Mouse (Mus musculus): ENCODE results near the gene Tmem102. TPM values are rescaled to one million over a fixed set of nuclear protein-coding genes. Genes with fewer than 3 reads are reported as not detected.

The Tmem102 gene
- polyA plus RNA-seq, 1 experiment from 2014 or later, result 2.4 TPM

- 93% methylated on average over 7 of the region's 7 CpGs for WGBS
- Histone ChIP-seq H3K27me3 (no peaks in the 10 kb centered on the region), H3K4me1 (peaks cover 32% of the 10 kb centered on the region), H3K9me3 (replicated peaks) (no peaks in the 10 kb centered on the region), H3K4me3 (no peak overlapping the region), H3K4me2 (replicated peaks) (no peak overlapping the region), H3K9ac (peak overlapping the region; percentile 81; the same call in 1 of the 2 replicates), H3K27ac (peak overlapping the region; percentile 98), H3K36me3 (no peaks in the 10 kb centered on the region)
- ATAC-seq (ENCODE audit: low FRiP score), result no peak
These were observed 44.6 kb downstream of the Tmem102 start for GRCm38 (mm10) chr11:69760901-69761200.

- Histone ChIP-seq H3K9me3 (replicated peaks) (no peaks in the 10 kb centered on the region), H3K36me3 (no peaks in the 10 kb centered on the region), H3K27me3 (no peaks in the 10 kb centered on the region), H3K4me1 (peaks cover 34% of the 10 kb centered on the region), H3K4me3 (peak overlapping the region; percentile 52; the same call in 1 of the 2 replicates), H3K4me2 (replicated peaks) (peak overlapping the region; percentile 76), H3K27ac (peak overlapping the region; percentile 98), H3K9ac (peak overlapping the region; percentile 81)
- 85% methylated on average over 14 of the region's 14 CpGs for WGBS
- ATAC-seq (ENCODE audit: low FRiP score), result no peak
These were observed 45.1 kb downstream of the Tmem102 start for GRCm38 (mm10) chr11:69760160-69760900.

GRCm38 (mm10) chr11:69758971-69759721 is 46.3 kb downstream of the Tmem102 start:
- under 1% methylated on average over 37 of the region's 37 CpGs for WGBS
- H3K4me1 ChIP-seq, result peaks cover 40% of the 10 kb centered on the region

DNA sequence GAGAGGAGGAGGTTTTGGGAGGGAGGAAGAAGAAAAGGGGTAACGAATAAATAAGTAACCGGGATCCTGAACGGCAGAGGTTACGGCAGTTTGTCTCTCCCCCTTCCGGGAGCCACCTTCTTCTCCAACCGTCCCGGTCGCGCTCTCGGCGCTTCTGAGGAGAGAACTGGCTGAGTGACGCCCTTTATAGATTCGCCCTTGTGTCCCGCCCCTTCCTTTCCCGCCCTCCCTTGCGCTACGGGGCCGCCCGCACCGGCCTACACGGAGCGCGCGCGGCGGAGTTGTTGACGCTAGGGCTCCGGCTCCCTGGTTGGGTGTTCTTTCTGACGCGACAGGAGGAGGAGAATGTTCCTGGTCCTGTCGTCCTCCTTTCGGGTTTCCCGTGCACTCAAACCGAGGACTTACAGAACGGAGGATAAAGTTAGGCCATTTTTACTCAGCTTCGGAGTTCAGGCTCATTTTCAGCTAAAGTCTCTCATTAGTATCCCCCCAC is 46.9 kb downstream of the Tmem102 start, which contains the start of gene Polr2a:
Gene Polr2a (minus strand): TSS at position 160 of the 493 bp plus-strand sequence.
- peak; percentile 97 for ATAC-seq (ENCODE audit: low FRiP score)
- WGBS, result 0% methylated on average over 33 of the region's 36 CpGs
- Histone ChIP-seq H3K9me3 (replicated peaks) (no peaks in the 10 kb centered on the region), H3K4me3 (peak within 1 kb of the TSS; percentile 52), H3K9ac (peak within 1 kb of the TSS; percentile 81), H3K36me3 (no peaks in the 10 kb centered on the region), H3K4me2 (replicated peaks) (peak within 1 kb of the TSS; percentile 76), H3K4me1 (peaks cover 44% of the 10 kb centered on the region), H3K27me3 (no peaks in the 10 kb centered on the region), H3K27ac (peak within 1 kb of the TSS; percentile 98)

More at GRCm38 (mm10) chr11:69758971-69759721, 46.3 kb downstream of the Tmem102 start:
- Histone ChIP-seq H3K4me2 (replicated peaks) (peak overlapping the region; percentile 76), H3K27ac (peak overlapping the region; percentile 98), H3K27me3 (no peaks in the 10 kb centered on the region), H3K9ac (peak overlapping the region; percentile 81), H3K4me3 (peak overlapping the region; percentile 52), H3K9me3 (replicated peaks) (no peaks in the 10 kb centered on the region), H3K36me3 (no peaks in the 10 kb centered on the region)
- peak; percentile 91 for ATAC-seq (ENCODE audit: low FRiP score)

- ATAC-seq (ENCODE audit: low FRiP score), result peak; percentile 85
- peak overlapping the region; percentile 76 for H3K4me2 ChIP-seq (replicated peaks)
- peak overlapping the region; percentile 52 for H3K4me3 ChIP-seq
- WGBS, result under 1% methylated on average over 26 of the region's 26 CpGs
- H3K27ac ChIP-seq, result peak overlapping the region; percentile 98
- H3K4me1 ChIP-seq, result peaks cover 46% of the 10 kb centered on the region
- peak overlapping the region; percentile 81 for H3K9ac ChIP-seq
- H3K27me3 ChIP-seq, result no peaks in the 10 kb centered on the region
- H3K36me3 ChIP-seq, result no peaks in the 10 kb centered on the region
- no peaks in the 10 kb centered on the region for H3K9me3 ChIP-seq (replicated peaks)
These were observed 47.4 kb downstream of the Tmem102 start for GRCm38 (mm10) chr11:69758090-69758456.

GRCm38 (mm10) chr11:69757303-69758089 is 47.9 kb downstream of the Tmem102 start:
- Histone ChIP-seq H3K9me3 (replicated peaks) (no peaks in the 10 kb centered on the region), H3K4me1 (peaks cover 50% of the 10 kb centered on the region), H3K4me3 (peak overlapping the region; percentile 52), H3K36me3 (no peaks in the 10 kb centered on the region), H3K9ac (peak overlapping the region; percentile 81), H3K27me3 (no peaks in the 10 kb centered on the region), H3K27ac (peak overlapping the region; percentile 98), H3K4me2 (replicated peaks) (peak overlapping the region; percentile 76)
- no peak for ATAC-seq (ENCODE audit: low FRiP score)
- WGBS, result 44% methylated on average over 9 of the region's 9 CpGs

GRCm38 (mm10) chr11:69754701-69755100 is 50.7 kb downstream of the Tmem102 start:
- H3K36me3 ChIP-seq, result no peaks in the 10 kb centered on the region
- no peaks in the 10 kb centered on the region for H3K27me3 ChIP-seq
- H3K4me3 ChIP-seq, result no peak overlapping the region
- 64% methylated on average over 3 of the region's 3 CpGs for WGBS
- no peak overlapping the region for H3K9ac ChIP-seq
- H3K4me2 ChIP-seq (replicated peaks), result peak overlapping the region; percentile 76
- H3K9me3 ChIP-seq (replicated peaks), result no peaks in the 10 kb centered on the region
- ATAC-seq (ENCODE audit: low FRiP score), result no peak
- peaks cover 46% of the 10 kb centered on the region for H3K4me1 ChIP-seq
- H3K27ac ChIP-seq, result no peak overlapping the region

DNA sequence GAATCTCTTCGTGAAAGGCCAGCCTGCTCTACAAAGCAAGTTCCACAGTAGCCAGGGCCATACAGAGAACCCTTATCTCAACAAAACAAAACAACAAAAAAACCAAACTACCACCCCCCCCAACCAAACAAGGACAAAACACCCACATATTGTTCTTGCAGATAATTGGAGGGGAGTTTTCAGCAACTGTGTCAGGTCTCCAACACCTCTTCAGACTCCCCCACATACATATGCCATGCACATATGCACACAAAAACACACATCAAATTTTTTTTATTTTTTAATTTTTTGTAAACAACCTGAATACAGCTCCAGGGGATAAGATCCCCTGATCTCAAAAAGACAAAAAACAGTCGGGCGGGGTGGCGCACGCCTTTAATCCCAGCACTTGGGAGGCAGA is 51.2 kb downstream of the Tmem102 start:
- Histone ChIP-seq H3K4me3 (no peak overlapping the region), H3K27ac (no peak overlapping the region), H3K4me1 (peaks cover 43% of the 10 kb centered on the region), H3K9ac (no peak overlapping the region), H3K9me3 (replicated peaks) (no peaks in the 10 kb centered on the region), H3K27me3 (no peaks in the 10 kb centered on the region), H3K36me3 (no peaks in the 10 kb centered on the region), H3K4me2 (replicated peaks) (0 out of 2 replicates have a peak overlapping the region, but pooled peaks have one; percentile 76)
- no peak for ATAC-seq (ENCODE audit: low FRiP score)
- WGBS, result 92% methylated on average over 5 of the region's 5 CpGs

Other genes with a start within 250 kb of the Tmem102 start
- gene Efnb3, start 245.4 kb downstream of the Tmem102 start, polyA plus RNA-seq (2016; fragmentation: Nextera tagmentation; extraction: Ambion mirVana), result 95.7 and 106 TPM in 2 replicates
- 29.7 and 29.9 TPM in 2 replicates for gene Wrap53, start 225.4 kb downstream of the Tmem102 start, polyA plus RNA-seq (2016; fragmentation: Nextera tagmentation; extraction: Ambion mirVana)
- gene Trp53, start 225.3 kb downstream of the Tmem102 start, polyA plus RNA-seq (2016; fragmentation: Nextera tagmentation; extraction: Ambion mirVana), result 105 and 109 TPM in 2 replicates
- 12.1 and 18.5 TPM in 2 replicates for gene Atp1b2, start 199.7 kb downstream of the Tmem102 start, polyA plus RNA-seq (2016; fragmentation: Nextera tagmentation; extraction: Ambion mirVana)
- gene Shbg, start 187.7 kb downstream of the Tmem102 start, polyA plus RNA-seq (2016; fragmentation: Nextera tagmentation; extraction: Ambion mirVana), result not detected in 2 replicates
- 24.4 and 26.6 TPM in 2 replicates for gene Sat2, start 183.6 kb downstream of the Tmem102 start, polyA plus RNA-seq (2016; fragmentation: Nextera tagmentation; extraction: Ambion mirVana)
- gene Fxr2, start 172.6 kb downstream of the Tmem102 start, polyA plus RNA-seq (2016; fragmentation: Nextera tagmentation; extraction: Ambion mirVana), result 62.7 and 62.8 TPM in 2 replicates
- 0.26 TPM in 1 of 2 replicates, not detected in the other for gene Sox15, start 150.3 kb downstream of the Tmem102 start, polyA plus RNA-seq (2016; fragmentation: Nextera tagmentation; extraction: Ambion mirVana)
- gene Mpdu1, start 143.0 kb downstream of the Tmem102 start, polyA plus RNA-seq (2016; fragmentation: Nextera tagmentation; extraction: Ambion mirVana), result 68.0 and 69.1 TPM in 2 replicates
- 6.9 and 8.2 TPM in 2 replicates for gene Cd68, start 139.5 kb downstream of the Tmem102 start, polyA plus RNA-seq (2016; fragmentation: Nextera tagmentation; extraction: Ambion mirVana)
- 555 and 589 TPM in 2 replicates for gene Eif4a1, start 133.2 kb downstream of the Tmem102 start, polyA plus RNA-seq (2016; fragmentation: Nextera tagmentation; extraction: Ambion mirVana)
- 105 and 106 TPM in 2 replicates for gene Senp3, start 123.5 kb downstream of the Tmem102 start, polyA plus RNA-seq (2016; fragmentation: Nextera tagmentation; extraction: Ambion mirVana)
- gene Tnfsf13, start 119.8 kb downstream of the Tmem102 start, polyA plus RNA-seq (2016; fragmentation: Nextera tagmentation; extraction: Ambion mirVana), result 0.42 and 0.49 TPM in 2 replicates
- 3.1 and 3.4 TPM in 2 replicates for gene Tnfsf12, start 109.8 kb downstream of the Tmem102 start, polyA plus RNA-seq (2016; fragmentation: Nextera tagmentation; extraction: Ambion mirVana)
- 0.80 and 1.9 TPM in 2 replicates for gene Tnfsfm13, start 109.5 kb downstream of the Tmem102 start, polyA plus RNA-seq (2016; fragmentation: Nextera tagmentation; extraction: Ambion mirVana)
- 32.2 and 39.0 TPM in 2 replicates for gene Polr2a, start 47.0 kb downstream of the Tmem102 start, polyA plus RNA-seq (2016; fragmentation: Nextera tagmentation; extraction: Ambion mirVana)
- 0.40 and 0.61 TPM in 2 replicates for gene Slc35g3, start 43.7 kb downstream of the Tmem102 start, polyA plus RNA-seq (2016; fragmentation: Nextera tagmentation; extraction: Ambion mirVana)
- 2.3 and 2.4 TPM in 2 replicates for gene Zbtb4, start 39.7 kb downstream of the Tmem102 start, polyA plus RNA-seq (2016; fragmentation: Nextera tagmentation; extraction: Ambion mirVana)
- gene Chrnb1, start 9.7 kb downstream of the Tmem102 start, polyA plus RNA-seq (2016; fragmentation: Nextera tagmentation; extraction: Ambion mirVana), result 3.0 and 5.9 TPM in 2 replicates
- gene Fgf11, start 3.8 kb downstream of the Tmem102 start, polyA plus RNA-seq (2016; fragmentation: Nextera tagmentation; extraction: Ambion mirVana), result 3.7 and 4.2 TPM in 2 replicates
- not detected in 2 replicates for gene Gm39566, start 9.7 kb upstream of the Tmem102 start, polyA plus RNA-seq (2016; fragmentation: Nextera tagmentation; extraction: Ambion mirVana)
- gene Spem2, start 12.8 kb upstream of the Tmem102 start, polyA plus RNA-seq (2016; fragmentation: Nextera tagmentation; extraction: Ambion mirVana), result 0.14 TPM in 1 of 2 replicates, not detected in the other
- gene Spem1, start 16.6 kb upstream of the Tmem102 start, polyA plus RNA-seq (2016; fragmentation: Nextera tagmentation; extraction: Ambion mirVana), result 0.21 and 0.46 TPM in 2 replicates
- 14.7 and 14.9 TPM in 2 replicates for gene Nlgn2, start 32.2 kb upstream of the Tmem102 start, polyA plus RNA-seq (2016; fragmentation: Nextera tagmentation; extraction: Ambion mirVana)
- 268 and 314 TPM in 2 replicates for gene Tmem256, start 32.9 kb upstream of the Tmem102 start, polyA plus RNA-seq (2016; fragmentation: Nextera tagmentation; extraction: Ambion mirVana)
- 74.9 and 87.3 TPM in 2 replicates for gene Plscr3, start 40.8 kb upstream of the Tmem102 start, polyA plus RNA-seq (2016; fragmentation: Nextera tagmentation; extraction: Ambion mirVana)
- 0.57 and 1.4 TPM in 2 replicates for gene Tnk1, start 53.1 kb upstream of the Tmem102 start, polyA plus RNA-seq (2016; fragmentation: Nextera tagmentation; extraction: Ambion mirVana)
- gene Tmem95, start 72.4 kb upstream of the Tmem102 start, polyA plus RNA-seq (2016; fragmentation: Nextera tagmentation; extraction: Ambion mirVana), result not detected in 2 replicates
- gene Kctd11, start 75.8 kb upstream of the Tmem102 start, polyA plus RNA-seq (2016; fragmentation: Nextera tagmentation; extraction: Ambion mirVana), result 2.9 and 3.2 TPM in 2 replicates
- 0.86 and 0.92 TPM in 2 replicates for gene Acap1, start 89.9 kb upstream of the Tmem102 start, polyA plus RNA-seq (2016; fragmentation: Nextera tagmentation; extraction: Ambion mirVana)
- gene 2810408A11Rik, start 95.4 kb upstream of the Tmem102 start, polyA plus RNA-seq (2016; fragmentation: Nextera tagmentation; extraction: Ambion mirVana), result 17.8 TPM in 2 replicates
- gene Neurl4, start 95.4 kb upstream of the Tmem102 start, polyA plus RNA-seq (2016; fragmentation: Nextera tagmentation; extraction: Ambion mirVana), result 15.0 and 15.2 TPM in 2 replicates
- gene Gps2, start 108.3 kb upstream of the Tmem102 start, polyA plus RNA-seq (2016; fragmentation: Nextera tagmentation; extraction: Ambion mirVana), result 84.7 and 90.1 TPM in 2 replicates
- gene Eif5a, start 116.3 kb upstream of the Tmem102 start, polyA plus RNA-seq (2016; fragmentation: Nextera tagmentation; extraction: Ambion mirVana), result 1,354 and 1,360 TPM in 2 replicates
- 5.5 and 9.0 TPM in 2 replicates for gene Ybx2, start 130.2 kb upstream of the Tmem102 start, polyA plus RNA-seq (2016; fragmentation: Nextera tagmentation; extraction: Ambion mirVana)
- 9.6 and 12.9 TPM in 2 replicates for gene Slc2a4, start 142.6 kb upstream of the Tmem102 start, polyA plus RNA-seq (2016; fragmentation: Nextera tagmentation; extraction: Ambion mirVana)
- 9.5 and 21.8 TPM in 2 replicates for gene Cldn7, start 159.2 kb upstream of the Tmem102 start, polyA plus RNA-seq (2016; fragmentation: Nextera tagmentation; extraction: Ambion mirVana)
- 22.4 and 26.1 TPM in 2 replicates for gene Ctdnep1, start 175.5 kb upstream of the Tmem102 start, polyA plus RNA-seq (2016; fragmentation: Nextera tagmentation; extraction: Ambion mirVana)
- gene Elp5, start 176.9 kb upstream of the Tmem102 start, polyA plus RNA-seq (2016; fragmentation: Nextera tagmentation; extraction: Ambion mirVana), result 123 and 127 TPM in 2 replicates
- gene Gabarap, start 185.5 kb upstream of the Tmem102 start, polyA plus RNA-seq (2016; fragmentation: Nextera tagmentation; extraction: Ambion mirVana), result 598 and 607 TPM in 2 replicates
- gene Phf23, start 190.2 kb upstream of the Tmem102 start, polyA plus RNA-seq (2016; fragmentation: Nextera tagmentation; extraction: Ambion mirVana), result 87.8 and 96.2 TPM in 2 replicates
- gene Dvl2, start 195.0 kb upstream of the Tmem102 start, polyA plus RNA-seq (2016; fragmentation: Nextera tagmentation; extraction: Ambion mirVana), result 45.9 and 46.4 TPM in 2 replicates
- 59.8 and 61.9 TPM in 2 replicates for gene Acadvl, start 209.8 kb upstream of the Tmem102 start, polyA plus RNA-seq (2016; fragmentation: Nextera tagmentation; extraction: Ambion mirVana)
- gene Dlg4, start 211.3 kb upstream of the Tmem102 start, polyA plus RNA-seq (2016; fragmentation: Nextera tagmentation; extraction: Ambion mirVana), result 23.0 and 28.5 TPM in 2 replicates
- 0.56 and 0.89 TPM in 2 replicates for gene Asgr1, start 248.5 kb upstream of the Tmem102 start, polyA plus RNA-seq (2016; fragmentation: Nextera tagmentation; extraction: Ambion mirVana)

Data from hindbrain, embryonic 12.5 days (tissue).